In genomic region chr5:111762085-111762484, GRCm38 (mm10) we compare ENCODE assay signal across 7 mouse cellular contexts. TPM values are rescaled to one million over a fixed set of nuclear protein-coding genes. Genes with fewer than 3 reads are reported as not detected.
DNase-seq lines count a peak whose midpoint lies in the region; ATAC-seq and TF ChIP-seq lines count a peak whose summit lies in the region.

No protein-coding gene starts in this region.

- TF ChIP-seq CTCF in brain, embryonic 14.5 days (IDR thresholded peaks at IDR 0.05; ENCODE audit: borderline replicate concordance, extremely low read depth, insufficient read depth, insufficient read length), result peak; percentile 37; the same call in 1 of the 2 replicates
- no peak for TF ChIP-seq CTCF in embryonic fibroblast, embryonic 13.5 days (IDR thresholded peaks at IDR 0.05; ENCODE audit: borderline replicate concordance, insufficient read depth, low read length)

- H3K9ac ChIP-seq in kidney, embryonic 15.5 days, result no peak overlapping the region
- H3K9ac ChIP-seq in neural tube, embryonic 12.5 days, result no peak overlapping the region

- peaks cover 6% of the 10 kb centered on the region; the same call in 1 of the 2 replicates for H3K4me1 ChIP-seq in embryonic fibroblast, embryonic 13.5 days (ENCODE audit: control insufficient read depth, insufficient read depth, low read length)
- peaks cover 40% of the 10 kb centered on the region for H3K4me1 ChIP-seq in heart, embryonic 10.5 days
- peaks cover 22% of the 10 kb centered on the region for H3K4me1 ChIP-seq in kidney, embryonic 15.5 days
- H3K4me1 ChIP-seq in limb, embryonic 10.5 days, result peaks cover 22% of the 10 kb centered on the region
- H3K4me1 ChIP-seq in neural tube, embryonic 12.5 days, result peaks cover 28% of the 10 kb centered on the region

- H3K4me3 ChIP-seq in embryonic fibroblast, embryonic 13.5 days (ENCODE audit: insufficient read depth, low read length), result no peak overlapping the region
- peak overlapping the region; percentile 58 for H3K4me3 ChIP-seq in heart, embryonic 10.5 days
- H3K4me3 ChIP-seq in kidney, embryonic 15.5 days (replicated peaks), result peak overlapping the region; percentile 34
- peak overlapping the region; percentile 34; the same call in 1 of the 2 replicates for H3K4me3 ChIP-seq in limb, embryonic 10.5 days
- no peak overlapping the region for H3K4me3 ChIP-seq in neural tube, embryonic 12.5 days

- no peak for ATAC-seq in kidney, embryonic 15.5 days (replicated peaks; ENCODE audit: low FRiP score)
- peak; percentile 57 for ATAC-seq in neural tube, embryonic 12.5 days (ENCODE audit: low FRiP score, low read depth)

- no peak for TF ChIP-seq POLR2A in brain, embryonic 14.5 days (IDR thresholded peaks at IDR 0.05; ENCODE audit: borderline replicate concordance, extremely low read depth, insufficient read depth, insufficient read length, poor library complexity, severe bottlenecking)
- peak; percentile 17; the same call in 1 of the 2 replicates for TF ChIP-seq POLR2A in embryonic fibroblast, embryonic 13.5 days (IDR thresholded peaks at IDR 0.05; ENCODE audit: low read depth, low read length)

- peak overlapping the region; percentile 67 for H3K4me2 ChIP-seq in kidney, embryonic 15.5 days
- peak overlapping the region; percentile 59 for H3K4me2 ChIP-seq in neural tube, embryonic 12.5 days (replicated peaks)

- no peaks in the 10 kb centered on the region for H3K9me3 ChIP-seq in heart, embryonic 10.5 days
- no peaks in the 10 kb centered on the region for H3K9me3 ChIP-seq in kidney, embryonic 15.5 days (replicated peaks)
- no peaks in the 10 kb centered on the region for H3K9me3 ChIP-seq in limb, embryonic 10.5 days (replicated peaks)
- no peaks in the 10 kb centered on the region for H3K9me3 ChIP-seq in neural tube, embryonic 12.5 days

- H3K36me3 ChIP-seq in heart, embryonic 10.5 days, result peaks cover 5% of the 10 kb centered on the region
- H3K36me3 ChIP-seq in kidney, embryonic 15.5 days, result no peaks in the 10 kb centered on the region
- no peaks in the 10 kb centered on the region for H3K36me3 ChIP-seq in limb, embryonic 10.5 days
- no peaks in the 10 kb centered on the region for H3K36me3 ChIP-seq in neural tube, embryonic 12.5 days

- H3K27ac ChIP-seq in embryonic fibroblast, embryonic 13.5 days (ENCODE audit: insufficient read depth, low read length), result peak overlapping the region; percentile 74
- H3K27ac ChIP-seq in heart, embryonic 10.5 days, result peak overlapping the region; percentile 88
- H3K27ac ChIP-seq in kidney, embryonic 15.5 days, result peak overlapping the region; percentile 43; the same call in 1 of the 2 replicates
- H3K27ac ChIP-seq in limb, embryonic 10.5 days, result no peak overlapping the region
- peak overlapping the region; percentile 63; the same call in 1 of the 2 replicates for H3K27ac ChIP-seq in neural tube, embryonic 12.5 days

- peak; percentile 98 for DNase-seq in brain, embryonic 14.5 days (ENCODE audit: low read depth)
- DNase-seq in heart, embryonic 10.5 days (ENCODE audit: low spot score), result peak; percentile 88
- DNase-seq in limb, embryonic 10.5 days (ENCODE audit: low spot score), result peak; percentile 57
- DNase-seq in thymus, adult 18-20 months, result no peak

- peaks cover 25% of the 10 kb centered on the region for H3K27me3 ChIP-seq in heart, embryonic 10.5 days (ENCODE audit: insufficient read depth, poor library complexity, severe bottlenecking)
- H3K27me3 ChIP-seq in kidney, embryonic 15.5 days, result peaks cover 23% of the 10 kb centered on the region
- peaks cover 76% of the 10 kb centered on the region for H3K27me3 ChIP-seq in limb, embryonic 10.5 days (ENCODE audit: low read depth, poor library complexity, severe bottlenecking)
- no peaks in the 10 kb centered on the region for H3K27me3 ChIP-seq in neural tube, embryonic 12.5 days (replicated peaks)

- 3% methylated on average over 17 of the region's 17 CpGs for WGBS in heart, embryonic 10.5 days
- 5% methylated on average over 17 of the region's 17 CpGs for WGBS in kidney, embryonic 15.5 days
- WGBS in limb, embryonic 10.5 days, result 11% methylated on average over 17 of the region's 17 CpGs
- 3% methylated on average over 17 of the region's 17 CpGs for WGBS in neural tube, embryonic 12.5 days

RNA-seq across cellular contexts. Expression of gene Gm26897, which starts 28.4 kb away (rescaled TPM):
- not detected in 2 replicates for polyA plus RNA-seq in brain, embryonic 14.5 days (2012; rRNA removed)
- polyA plus RNA-seq in embryonic fibroblast, embryonic 13.5 days (2011; ENCODE audit: insufficient read length, low read depth, missing spikeins), result not detected in 2 replicates
- not detected in 2 replicates for polyA plus RNA-seq in heart, embryonic 10.5 days (2016; fragmentation: Nextera tagmentation; extraction: Ambion mirVana)
- not detected in 2 replicates for polyA plus RNA-seq in kidney, embryonic 15.5 days (2015; fragmentation: Nextera tagmentation; extraction: Ambion mirVana)
- polyA plus RNA-seq in limb, embryonic 10.5 days (2016; fragmentation: Nextera tagmentation; extraction: Ambion mirVana), result not detected in 2 replicates
- polyA plus RNA-seq in neural tube, embryonic 12.5 days (2016; fragmentation: Nextera tagmentation; extraction: Ambion mirVana), result not detected in 2 replicates

Comparison
In these comparisons a context has a peak if more than half of its experiments do, and no peak if none do; other contexts are left out.
1. DNase-seq: peak in brain, embryonic 14.5 days (single experiment), heart, embryonic 10.5 days (single experiment) and limb, embryonic 10.5 days (single experiment); none in thymus, adult 18-20 months (0 of 2).
2. H3K4me3 ChIP-seq: peak in heart, embryonic 10.5 days (single experiment), kidney, embryonic 15.5 days (single experiment) and limb, embryonic 10.5 days (single experiment); none in embryonic fibroblast, embryonic 13.5 days (single experiment) and neural tube, embryonic 12.5 days (single experiment).